Mouse (Mus musculus): Measurements from ENCODE around the gene Dclre1a.
"Not testable (repeated sequence)": the region's sequence is repeated elsewhere in the genome, so short reads cannot be mapped to it uniquely, and the experiment has no call there.

DNA sequence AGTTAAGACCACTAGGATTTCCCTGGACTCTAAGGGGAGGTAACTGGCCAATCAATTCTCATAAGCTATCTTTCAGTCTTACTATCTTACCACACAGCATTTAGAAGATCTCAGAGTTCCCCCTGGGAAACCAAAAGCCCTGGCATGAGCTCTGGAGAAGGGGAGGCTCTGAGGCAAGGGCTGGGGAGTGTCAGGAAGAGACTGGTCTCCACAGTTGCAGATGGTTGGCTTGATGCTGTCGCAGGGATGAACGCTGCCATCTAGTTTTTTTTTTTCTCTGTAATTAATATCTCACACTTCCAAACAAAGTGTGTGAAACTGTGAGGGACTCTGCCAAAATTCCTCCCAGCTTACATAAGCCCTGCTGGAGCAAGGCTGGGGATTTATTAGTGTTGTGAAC lies 53.9 kb downstream of the Dclre1a start:
- TF ChIP-seq CTCF (IDR thresholded peaks at IDR 0.05; ENCODE audit: control insufficient read depth, insufficient read depth, low read length); POLR2A (IDR thresholded peaks at IDR 0.05; ENCODE audit: borderline replicate concordance, control insufficient read depth, low read depth, low read length): not testable (repeated sequence)
